Mouse (Mus musculus): ENCODE results near the gene Plekhg3.
A peak's percentile ranks its signal among the peaks of the same experiment; 100 is the strongest.

DNA sequence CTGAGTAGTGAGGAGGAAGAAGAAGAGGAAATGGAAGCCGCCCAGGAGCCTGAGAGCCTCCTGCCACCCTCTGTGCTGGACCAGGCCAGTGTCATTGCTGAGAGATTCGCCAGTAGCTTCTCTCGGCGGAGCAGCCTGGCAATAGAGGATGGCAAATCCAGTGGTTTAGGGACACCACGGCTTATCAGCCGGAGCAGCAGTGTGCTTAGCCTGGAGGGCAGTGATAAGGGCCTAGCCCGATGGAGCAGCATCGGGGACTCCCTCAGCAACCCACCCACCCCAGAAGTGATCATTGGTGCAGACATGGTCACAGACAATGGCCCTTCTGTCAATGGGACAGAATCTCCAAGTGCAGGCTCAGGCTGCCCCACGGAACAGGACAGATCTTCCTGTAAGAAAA, 45.4 kb downstream of the Plekhg3 start:
- TF ChIP-seq GATA1 (IDR thresholded peaks at IDR 0.05; ENCODE audit: borderline replicate concordance, low read length) (no peak), GATA2 (IDR thresholded peaks at IDR 0.05; ENCODE audit: borderline replicate concordance, low read depth, low read length) (0 out of 2 replicates have a peak, but pooled peaks have one; percentile 36), CTCF (IDR thresholded peaks at IDR 0.05; ENCODE audit: low read depth, low read length) (no peak)
